Mouse (Mus musculus): ENCODE measurements around the gene Cd3d. TPM values are rescaled to one million over a fixed set of nuclear protein-coding genes. Genes with fewer than 3 reads are reported as not detected.
A peak's percentile ranks its signal among the peaks of the same experiment; 100 is the strongest.

The Cd3d gene
- polyA plus RNA-seq, 1 experiment = 262 TPM

DNA sequence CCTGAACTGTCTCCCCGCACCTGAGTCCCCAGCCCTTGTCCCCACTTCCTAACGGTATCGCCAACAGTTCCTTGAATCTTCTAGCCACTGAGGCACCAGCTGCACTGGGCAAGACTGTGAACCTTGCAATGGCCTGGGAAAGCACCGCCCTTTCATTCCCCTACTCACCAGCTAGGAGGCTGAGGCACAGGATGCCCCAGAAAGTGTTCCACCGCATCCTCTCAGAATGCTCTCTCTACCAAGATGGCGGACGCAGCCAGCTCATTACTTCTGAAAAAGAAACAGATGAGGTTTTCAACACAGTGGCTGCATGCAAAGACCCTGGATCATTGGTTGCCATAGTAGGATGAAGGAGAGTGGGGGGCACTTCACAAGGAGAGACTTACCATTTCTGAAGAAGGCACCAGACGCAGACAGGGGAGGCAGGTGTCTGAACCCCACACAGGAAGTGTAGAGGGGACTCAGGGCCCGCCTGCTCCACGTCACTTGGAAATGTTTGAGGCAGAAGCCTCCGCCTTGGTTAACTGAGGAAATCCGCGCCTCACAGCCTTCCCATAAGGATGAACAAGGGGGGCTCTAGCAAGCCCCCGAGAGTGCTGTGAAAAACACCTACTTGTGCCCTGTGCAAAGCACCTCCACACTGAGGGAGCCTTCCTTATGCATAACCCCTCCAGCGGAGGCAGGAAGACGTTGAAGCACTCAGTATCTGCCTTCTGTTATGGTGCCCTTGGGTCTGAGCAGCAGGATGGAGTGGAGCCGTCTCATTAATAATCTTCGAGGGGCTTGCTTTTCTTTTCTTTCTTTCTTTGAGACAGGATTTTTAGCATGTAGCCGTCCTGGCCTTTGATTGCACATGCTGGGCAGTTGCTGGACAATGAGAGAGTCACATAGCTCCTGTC, 27.8 kb downstream of the Cd3d start, which contains the start of gene Cd3e:
Gene Cd3e, minus strand, starts transcription at position 448 of the 899 bp plus-strand sequence.
- 19% methylated on average over 19 of the region's 19 CpGs for WGBS
- Histone ChIP-seq H3K27me3 (ENCODE audit: control insufficient read depth, insufficient read depth, low read length) (no peaks in the 10 kb centered on the region), H3K4me1 (replicated peaks; ENCODE audit: control insufficient read depth, insufficient read depth, low read length) (peaks cover 30% of the 10 kb centered on the region), H3K36me3 (ENCODE audit: control insufficient read depth, insufficient read depth, low read length) (peaks cover 27% of the 10 kb centered on the region), H3K4me3 (ENCODE audit: control insufficient read depth, insufficient read depth, low read length) (peak within 1 kb of the TSS; percentile 82), H3K27ac (ENCODE audit: control insufficient read depth, insufficient read depth, low read length) (peak within 1 kb of the TSS; percentile 96)
- peak; percentile 77 for TF ChIP-seq POLR2A (IDR thresholded peaks at IDR 0.05; ENCODE audit: control insufficient read depth, extremely low read depth, insufficient read depth, low read length, poor library complexity)
- TF ChIP-seq CTCF (IDR thresholded peaks at IDR 0.05; ENCODE audit: borderline replicate concordance, control insufficient read depth, extremely low read depth, insufficient read depth, low read length, poor library complexity) = no peak
- peak; percentile 83 for DNase-seq

- Histone ChIP-seq H3K4me3 (ENCODE audit: control insufficient read depth, insufficient read depth, low read length) (no peak overlapping the region), H3K27ac (ENCODE audit: control insufficient read depth, insufficient read depth, low read length) (peak overlapping the region; percentile 77), H3K27me3 (ENCODE audit: control insufficient read depth, insufficient read depth, low read length) (no peaks in the 10 kb centered on the region), H3K4me1 (replicated peaks; ENCODE audit: control insufficient read depth, insufficient read depth, low read length) (peaks cover 30% of the 10 kb centered on the region), H3K36me3 (ENCODE audit: control insufficient read depth, insufficient read depth, low read length) (peaks cover 16% of the 10 kb centered on the region)
- TF ChIP-seq POLR2A (IDR thresholded peaks at IDR 0.05; ENCODE audit: control insufficient read depth, extremely low read depth, insufficient read depth, low read length, poor library complexity) (no peak), CTCF (IDR thresholded peaks at IDR 0.05; ENCODE audit: borderline replicate concordance, control insufficient read depth, extremely low read depth, insufficient read depth, low read length, poor library complexity) (no peak)
- DNase-seq = peak; percentile 81
- WGBS = 7% methylated on average over 4 of the region's 4 CpGs
These were observed 28.9 kb downstream of the Cd3d start for GRCm38 (mm10) chr9:45010461-45010860.

DNA sequence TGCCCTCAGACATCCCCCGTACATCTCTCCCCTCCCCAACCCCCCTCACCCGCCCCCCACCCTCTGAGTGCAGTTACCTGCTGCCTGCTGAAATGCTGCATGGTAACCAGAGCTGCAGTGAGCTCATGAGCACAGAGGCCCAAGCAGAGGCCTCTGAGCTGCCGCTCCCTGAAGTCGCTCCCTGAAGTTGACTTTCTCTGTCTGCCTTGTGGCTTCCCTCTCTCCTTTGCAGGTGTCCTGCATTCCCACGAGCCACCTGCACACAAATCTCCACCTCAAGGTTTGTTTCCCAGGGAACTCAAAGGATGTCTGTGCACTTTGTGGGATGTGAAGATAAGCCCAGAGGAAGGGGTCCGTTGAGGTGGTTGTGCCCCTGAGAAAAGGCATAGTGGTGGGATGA, 29.7 kb downstream of the Cd3d start:
- TF ChIP-seq POLR2A (IDR thresholded peaks at IDR 0.05; ENCODE audit: control insufficient read depth, extremely low read depth, insufficient read depth, low read length, poor library complexity) (no peak), CTCF (IDR thresholded peaks at IDR 0.05; ENCODE audit: borderline replicate concordance, control insufficient read depth, extremely low read depth, insufficient read depth, low read length, poor library complexity) (no peak)
- 10% methylated on average over 6 of the region's 6 CpGs for WGBS
- Histone ChIP-seq H3K4me3 (ENCODE audit: control insufficient read depth, insufficient read depth, low read length) (no peak overlapping the region), H3K27me3 (ENCODE audit: control insufficient read depth, insufficient read depth, low read length) (no peaks in the 10 kb centered on the region), H3K36me3 (ENCODE audit: control insufficient read depth, insufficient read depth, low read length) (peaks cover 8% of the 10 kb centered on the region), H3K4me1 (replicated peaks; ENCODE audit: control insufficient read depth, insufficient read depth, low read length) (peaks cover 32% of the 10 kb centered on the region), H3K27ac (ENCODE audit: control insufficient read depth, insufficient read depth, low read length) (peak overlapping the region; percentile 77; the same call in 1 of the 2 replicates)
- no peak for DNase-seq

DNA sequence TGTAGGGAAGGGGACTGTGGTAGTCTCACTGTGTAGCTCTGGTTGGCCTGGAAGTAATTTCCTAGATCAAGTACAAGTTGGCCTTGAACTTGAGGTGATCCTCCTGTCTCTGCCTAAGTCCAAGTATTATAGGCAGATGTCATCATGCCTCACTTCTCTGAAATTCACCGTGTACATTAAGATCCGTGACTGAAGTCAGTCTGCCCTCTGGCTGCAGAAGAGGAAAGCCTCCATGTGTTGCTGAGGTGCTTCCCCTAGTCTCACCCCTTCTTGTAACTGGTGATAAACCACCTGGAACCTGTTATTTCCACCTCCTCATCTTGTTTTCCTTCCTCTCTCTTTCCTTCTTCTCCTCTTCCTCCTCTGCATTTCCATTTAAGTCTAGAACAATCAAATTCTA, 33.3 kb downstream of the Cd3d start:
- DNase-seq = peak; percentile 52
- no peaks in the 10 kb centered on the region for H3K27me3 ChIP-seq (ENCODE audit: control insufficient read depth, insufficient read depth, low read length)
- no peak overlapping the region for H3K4me3 ChIP-seq (ENCODE audit: control insufficient read depth, insufficient read depth, low read length)
- peaks cover 26% of the 10 kb centered on the region for H3K4me1 ChIP-seq (replicated peaks; ENCODE audit: control insufficient read depth, insufficient read depth, low read length)
- TF ChIP-seq CTCF (IDR thresholded peaks at IDR 0.05; ENCODE audit: borderline replicate concordance, control insufficient read depth, extremely low read depth, insufficient read depth, low read length, poor library complexity) (no peak), POLR2A (IDR thresholded peaks at IDR 0.05; ENCODE audit: control insufficient read depth, extremely low read depth, insufficient read depth, low read length, poor library complexity) (no peak)
- H3K36me3 ChIP-seq (ENCODE audit: control insufficient read depth, insufficient read depth, low read length) = no peaks in the 10 kb centered on the region
- WGBS = 16% methylated on average over 2 of the region's 2 CpGs
- H3K27ac ChIP-seq (ENCODE audit: control insufficient read depth, insufficient read depth, low read length) = no peak overlapping the region

GRCm38 (mm10) chr9:45015841-45016240, 34.3 kb downstream of the Cd3d start:
- Histone ChIP-seq H3K27ac (ENCODE audit: control insufficient read depth, insufficient read depth, low read length) (peak overlapping the region; percentile 84), H3K4me3 (ENCODE audit: control insufficient read depth, insufficient read depth, low read length) (no peak overlapping the region), H3K36me3 (ENCODE audit: control insufficient read depth, insufficient read depth, low read length) (no peaks in the 10 kb centered on the region), H3K4me1 (replicated peaks; ENCODE audit: control insufficient read depth, insufficient read depth, low read length) (peaks cover 23% of the 10 kb centered on the region), H3K27me3 (ENCODE audit: control insufficient read depth, insufficient read depth, low read length) (no peaks in the 10 kb centered on the region)
- peak; percentile 65 for DNase-seq
- TF ChIP-seq POLR2A (IDR thresholded peaks at IDR 0.05; ENCODE audit: control insufficient read depth, extremely low read depth, insufficient read depth, low read length, poor library complexity) (no peak), CTCF (IDR thresholded peaks at IDR 0.05; ENCODE audit: borderline replicate concordance, control insufficient read depth, extremely low read depth, insufficient read depth, low read length, poor library complexity) (no peak)
- WGBS = 9% methylated on average over 3 of the region's 3 CpGs

DNA sequence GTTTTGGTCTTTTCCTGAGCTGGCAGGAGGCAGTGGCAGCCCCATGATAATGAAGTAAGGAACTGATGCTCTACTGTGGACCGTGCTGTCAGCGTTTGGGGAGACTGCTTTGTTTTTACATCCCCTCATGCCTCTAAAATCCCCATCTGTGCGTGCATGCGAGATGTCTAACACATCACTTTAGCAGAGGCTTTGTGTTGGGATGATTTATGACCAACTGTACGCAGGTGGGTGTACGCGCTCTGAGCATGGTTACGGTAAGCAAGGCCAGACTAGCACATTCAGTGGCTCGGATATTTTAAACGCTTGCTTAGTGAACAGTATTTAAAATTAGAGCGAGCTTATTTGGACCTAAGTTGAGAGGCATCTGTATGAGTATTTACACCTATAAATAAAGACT, 36.4 kb downstream of the Cd3d start:
- no peak for DNase-seq
- WGBS = 89% methylated on average over 11 of the region's 11 CpGs
- Histone ChIP-seq H3K4me3 (ENCODE audit: control insufficient read depth, insufficient read depth, low read length) (no peak overlapping the region), H3K4me1 (replicated peaks; ENCODE audit: control insufficient read depth, insufficient read depth, low read length) (peaks cover 10% of the 10 kb centered on the region), H3K36me3 (ENCODE audit: control insufficient read depth, insufficient read depth, low read length) (no peaks in the 10 kb centered on the region), H3K27ac (ENCODE audit: control insufficient read depth, insufficient read depth, low read length) (no peak overlapping the region), H3K27me3 (ENCODE audit: control insufficient read depth, insufficient read depth, low read length) (no peaks in the 10 kb centered on the region)
- no peak for TF ChIP-seq CTCF (IDR thresholded peaks at IDR 0.05; ENCODE audit: borderline replicate concordance, control insufficient read depth, extremely low read depth, insufficient read depth, low read length, poor library complexity)
- TF ChIP-seq POLR2A (IDR thresholded peaks at IDR 0.05; ENCODE audit: control insufficient read depth, extremely low read depth, insufficient read depth, low read length, poor library complexity) = no peak
